Mouse (Mus musculus) ES-Bruce4 (cell line): ENCODE measurements at regions not wholly inside any gene's neighbourhood (a gene's known extent, or its start where the extent isn't known, plus 50 kb on each side); places are given as distances from the start of the nearest gene placed in this dataset.

Source experiments
- H3K27ac ChIP-seq: 2 replicates; pipeline ENCODE4 v1.5.1; 2012; ENCODE audit warnings: low read length, inconsistent platforms; ENCODE audit not compliant: insufficient read depth
- H3K27me3 ChIP-seq: 2 replicates; pipeline ENCODE4 v1.6.1; 2012; ENCODE audit warnings: mild to moderate bottlenecking, low read length, inconsistent platforms; ENCODE audit not compliant: control insufficient read depth, poor library complexity, insufficient read depth, severe bottlenecking
- H3K36me3 ChIP-seq: 2 replicates; pipeline ENCODE4 v1.6.1; 2012; ENCODE audit warnings: inconsistent platforms, mild to moderate bottlenecking, low read length, moderate library complexity; ENCODE audit not compliant: control insufficient read depth, poor library complexity, insufficient read depth, severe bottlenecking
- H3K4me1 ChIP-seq: one replicate; pipeline ENCODE4 v1.8.1; 2011; ENCODE audit warnings: low read length; ENCODE audit not compliant: control insufficient read depth, insufficient read depth
- H3K4me3 ChIP-seq: 2 replicates; pipeline ENCODE4 v1.5.1; 2011; ENCODE audit warnings: low read depth, mild to moderate bottlenecking, low read length
- H3K9ac ChIP-seq: 2 replicates; pipeline ENCODE4 v1.6.1; 2012; ENCODE audit warnings: low read depth, mild to moderate bottlenecking, inconsistent platforms; ENCODE audit not compliant: poor library complexity, severe bottlenecking
- H3K9me3 ChIP-seq: replicated peaks from 2 replicates; pipeline ENCODE4 v1.6.1; 2012; ENCODE audit warnings: mild to moderate bottlenecking, low read length, inconsistent platforms; ENCODE audit not compliant: control insufficient read depth, poor library complexity, insufficient read depth, severe bottlenecking
- CTCF ChIP-seq: IDR thresholded peaks from one replicate; pipeline ENCODE4 v1.8.1; 2011; ENCODE audit warnings: low read depth, low read length
- EP300 ChIP-seq: IDR thresholded peaks from 2 replicates; pipeline ENCODE4 v1.6.1; 2011; ENCODE audit warnings: low read depth, low read length; ENCODE audit not compliant: insufficient read depth
- POLR2A ChIP-seq: IDR thresholded peaks from one replicate; pipeline ENCODE4 v1.8.1; 2011; ENCODE audit warnings: low read length; ENCODE audit not compliant: insufficient read depth

DNA sequence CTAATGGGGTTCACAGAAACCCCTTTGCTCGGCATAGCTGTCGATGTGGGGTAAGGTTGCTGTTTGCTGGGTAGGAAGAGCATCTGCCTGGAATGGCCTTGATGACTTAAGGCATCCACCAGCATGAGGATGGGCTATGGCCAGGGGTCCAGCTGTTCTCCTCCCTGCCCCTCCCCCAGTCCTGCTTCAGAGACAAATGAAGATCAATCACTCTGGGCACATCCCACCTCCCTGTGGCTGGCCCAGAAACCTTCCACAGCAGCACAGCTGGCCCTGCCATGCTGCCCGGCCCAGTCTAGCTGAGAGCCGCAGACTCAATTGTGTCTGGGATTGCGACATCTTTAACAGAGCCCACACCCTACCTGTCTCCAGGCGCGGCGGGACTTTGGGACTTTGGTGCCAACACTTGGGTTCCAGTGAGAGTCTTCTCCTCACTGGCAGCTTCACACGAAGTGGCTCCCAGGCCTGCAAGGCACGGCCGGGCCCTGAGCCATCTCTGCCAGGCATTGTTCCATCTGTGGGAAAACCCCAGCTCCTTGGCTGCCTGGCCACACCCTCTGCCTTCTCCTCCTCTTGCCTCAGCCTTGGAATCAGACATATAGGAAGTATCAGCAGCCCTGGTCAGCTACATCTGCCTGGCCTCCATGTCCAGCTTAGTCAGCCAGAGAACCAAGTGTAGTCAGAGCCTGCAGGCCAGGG is 149.6 kb upstream of the A530016L24Rik start:
- H3K9ac ChIP-seq, result no peak overlapping the region
- no peak for TF ChIP-seq CTCF
- H3K4me1 ChIP-seq, result no peaks in the 10 kb centered on the region
- H3K4me3 ChIP-seq, result no peak overlapping the region
- no peaks in the 10 kb centered on the region for H3K9me3 ChIP-seq
- H3K36me3 ChIP-seq, result no peaks in the 10 kb centered on the region
- no peaks in the 10 kb centered on the region for H3K27me3 ChIP-seq
- H3K27ac ChIP-seq, result no peak overlapping the region

DNA sequence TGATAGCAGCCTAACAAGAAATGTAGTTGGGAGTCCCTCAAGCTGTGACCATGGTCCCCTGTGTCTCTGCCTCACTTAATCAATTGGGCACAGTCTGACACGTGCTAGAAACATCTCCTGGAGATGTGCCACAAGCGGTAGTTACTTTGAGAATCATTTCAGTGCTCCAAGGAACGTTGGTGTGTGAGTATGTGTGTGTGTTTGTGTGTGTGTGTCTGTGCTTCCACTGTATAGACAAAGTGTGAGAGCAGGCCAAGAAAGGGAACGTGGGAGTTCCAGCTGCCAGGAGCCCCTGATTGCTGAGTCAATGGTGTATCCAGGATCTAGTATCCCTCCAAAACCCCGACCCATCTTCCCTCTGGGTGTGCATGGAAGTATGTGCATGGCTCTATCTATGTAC is 149.0 kb upstream of the A530016L24Rik start:
- Histone ChIP-seq H3K9ac (no peak overlapping the region), H3K9me3 (no peaks in the 10 kb centered on the region), H3K27ac (no peak overlapping the region), H3K27me3 (no peaks in the 10 kb centered on the region), H3K4me1 (no peaks in the 10 kb centered on the region), H3K4me3 (no peak overlapping the region), H3K36me3 (no peaks in the 10 kb centered on the region)
- TF ChIP-seq EP300 (no peak), CTCF (no peak), POLR2A (no peak)

DNA sequence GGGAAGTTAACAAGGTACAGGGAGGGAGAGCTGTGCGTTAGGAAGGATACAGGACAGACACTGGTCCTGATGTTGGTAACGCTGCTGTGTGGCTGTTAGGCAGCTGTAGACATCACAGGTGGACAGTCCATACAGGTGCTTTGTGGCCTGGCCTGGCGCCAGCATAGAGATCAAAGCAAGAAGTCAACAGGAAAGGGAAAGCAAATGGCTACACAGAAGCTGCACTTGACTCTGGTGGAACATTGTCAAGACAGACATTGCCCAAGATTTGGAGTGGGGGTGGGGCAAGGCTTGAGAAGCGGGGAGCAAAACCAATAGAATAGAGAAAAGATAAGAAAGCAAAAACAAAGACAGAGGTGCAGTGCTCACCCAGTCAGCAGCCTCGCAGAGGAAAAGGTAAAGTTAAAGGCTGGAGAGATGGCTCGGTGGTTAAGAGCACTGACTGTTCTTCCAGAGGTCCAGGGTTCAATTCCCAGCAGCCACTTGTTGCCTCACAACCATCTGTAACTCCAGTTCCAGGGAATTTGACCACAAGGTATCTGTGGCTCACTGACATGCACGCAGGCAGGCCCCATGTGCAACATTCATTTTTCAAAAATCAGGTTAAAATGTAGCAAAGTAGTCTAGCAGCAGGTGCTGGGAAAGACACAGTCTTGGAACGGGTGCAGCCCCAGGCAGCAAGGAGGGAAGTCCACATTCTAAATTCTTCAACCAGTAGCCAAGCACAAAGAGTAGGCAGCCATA is 147.3 kb upstream of the A530016L24Rik start:
- H3K9ac ChIP-seq, result no peak overlapping the region
- H3K9me3 ChIP-seq, result no peaks in the 10 kb centered on the region
- H3K4me1 ChIP-seq, result no peaks in the 10 kb centered on the region
- no peak for TF ChIP-seq EP300
- no peak for TF ChIP-seq CTCF
- no peak for TF ChIP-seq POLR2A
- no peak overlapping the region for H3K27ac ChIP-seq
- H3K36me3 ChIP-seq, result no peaks in the 10 kb centered on the region
- H3K4me3 ChIP-seq, result no peak overlapping the region
- H3K27me3 ChIP-seq, result no peaks in the 10 kb centered on the region

DNA sequence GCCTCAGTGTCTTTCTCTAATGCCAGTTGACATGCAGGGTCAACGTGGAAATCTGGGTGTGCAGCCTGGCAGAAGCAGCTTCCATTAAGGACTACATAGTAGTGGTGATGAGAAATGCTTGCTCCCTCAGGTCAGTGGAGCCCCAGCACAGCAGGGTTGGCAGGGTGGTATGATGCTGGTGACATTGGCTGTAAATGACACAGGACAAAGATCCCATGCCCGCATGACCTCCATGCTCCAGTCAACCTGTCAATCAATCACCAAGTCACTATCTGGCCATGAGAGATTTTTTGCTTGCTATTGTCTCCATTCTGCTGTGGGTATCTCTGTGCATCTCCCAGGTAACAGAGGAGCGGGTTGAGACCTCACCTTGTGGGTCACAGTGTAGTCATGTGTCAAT is 146.2 kb upstream of the A530016L24Rik start:
- Histone ChIP-seq H3K4me3 (no peak overlapping the region), H3K27me3 (no peaks in the 10 kb centered on the region), H3K4me1 (no peaks in the 10 kb centered on the region), H3K27ac (no peak overlapping the region), H3K36me3 (no peaks in the 10 kb centered on the region), H3K9ac (no peak overlapping the region), H3K9me3 (no peaks in the 10 kb centered on the region)
- no peak for TF ChIP-seq EP300
- no peak for TF ChIP-seq CTCF
- no peak for TF ChIP-seq POLR2A

DNA sequence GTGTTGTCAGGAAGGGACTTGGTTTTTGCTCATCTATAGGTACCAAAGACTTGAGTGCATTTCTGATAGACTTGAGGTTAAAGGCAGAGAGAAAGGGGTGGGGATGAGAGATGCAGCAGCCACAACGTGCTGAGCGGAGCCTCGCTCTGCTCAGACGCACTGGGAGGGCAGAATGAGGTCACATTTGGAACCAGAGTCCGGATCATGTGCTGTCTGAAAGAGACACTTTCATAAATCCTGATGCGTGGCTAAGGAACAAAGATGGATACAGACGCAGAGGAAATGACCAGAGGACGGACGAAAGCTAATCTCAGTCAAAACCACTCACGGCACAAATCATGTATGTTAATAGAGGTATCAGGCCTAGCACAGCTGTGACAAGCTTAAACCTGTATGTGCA is 145.0 kb upstream of the A530016L24Rik start:
- no peaks in the 10 kb centered on the region for H3K4me1 ChIP-seq
- H3K27me3 ChIP-seq, result no peaks in the 10 kb centered on the region
- H3K9ac ChIP-seq, result no peak overlapping the region
- TF ChIP-seq POLR2A, result no peak
- TF ChIP-seq EP300, result no peak
- TF ChIP-seq CTCF, result no peak
- H3K36me3 ChIP-seq, result no peaks in the 10 kb centered on the region
- H3K4me3 ChIP-seq, result no peak overlapping the region
- no peaks in the 10 kb centered on the region for H3K9me3 ChIP-seq
- no peak overlapping the region for H3K27ac ChIP-seq

DNA sequence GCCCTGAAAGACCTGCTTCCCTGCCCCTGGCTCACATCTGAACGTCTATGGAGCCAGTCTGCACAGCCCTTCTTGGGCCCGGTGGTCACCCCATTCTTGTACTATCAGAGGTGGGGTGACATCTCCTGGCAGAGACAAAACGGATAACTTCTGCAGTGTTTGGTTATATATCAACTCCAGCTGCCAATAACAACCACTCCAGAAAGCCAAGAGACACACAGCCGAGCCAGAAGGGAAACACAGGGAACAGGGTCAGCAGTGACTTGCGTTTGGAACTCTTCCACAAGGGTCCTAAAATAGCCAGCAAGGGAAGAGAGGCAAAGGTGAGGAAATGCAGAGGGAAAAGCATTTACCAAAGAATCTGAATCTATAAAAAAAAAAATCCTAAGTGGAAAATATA is 143.5 kb upstream of the A530016L24Rik start:
- no peaks in the 10 kb centered on the region for H3K4me1 ChIP-seq
- H3K9ac ChIP-seq, result no peak overlapping the region
- no peaks in the 10 kb centered on the region for H3K27me3 ChIP-seq
- H3K36me3 ChIP-seq, result no peaks in the 10 kb centered on the region
- H3K4me3 ChIP-seq, result no peak overlapping the region
- H3K27ac ChIP-seq, result no peak overlapping the region
- no peaks in the 10 kb centered on the region for H3K9me3 ChIP-seq
- TF ChIP-seq EP300 (no peak), CTCF (no peak)
